Mouse (Mus musculus) G1E (cell line): ENCODE measurements around the gene Wdr54. TPM values are rescaled to one million over a fixed set of nuclear protein-coding genes. Genes with fewer than 3 reads are reported as not detected.

Experiments
- ATAC-seq: 2 replicates; pipeline ENCODE4 v1.8.0; 2016; ENCODE audit warnings: mild to moderate bottlenecking; ENCODE audit not compliant: insufficient number of reproducible peaks, poor library complexity, low FRiP score, severe bottlenecking; ENCODE audit errors: extremely low read depth
- DNase-seq: peaks from one replicate; pipeline ENCODE4 v3.0.0; 2012; ENCODE audit warnings: low spot score
- H3K27me3 ChIP-seq: 2 replicates; pipeline ENCODE4 v1.6.1; 2012; ENCODE audit warnings: mild to moderate bottlenecking, low read length, inconsistent platforms; ENCODE audit not compliant: insufficient read depth
- H3K36me3 ChIP-seq: replicated peaks from 2 replicates; pipeline ENCODE3; 2012; ENCODE audit warnings: mild to moderate bottlenecking, inconsistent platforms
- H3K4me1 ChIP-seq: 2 replicates; pipeline ENCODE4 v1.6.1; 2012; ENCODE audit warnings: low read depth, low read length, inconsistent platforms, mixed read lengths; ENCODE audit not compliant: insufficient read depth
- H3K4me3 ChIP-seq: 2 replicates; pipeline ENCODE4 v1.5.1; 2012; ENCODE audit warnings: low read depth, mild to moderate bottlenecking, inconsistent platforms, low read length, moderate library complexity, mixed read lengths
- H3K9me3 ChIP-seq: replicated peaks from 2 replicates; pipeline ENCODE4 v1.6.1; 2012; ENCODE audit warnings: inconsistent platforms
- CTCF ChIP-seq: IDR thresholded peaks from 2 replicates; pipeline ENCODE4 v1.5.1; 2012; ENCODE audit warnings: low read depth, low read length, inconsistent platforms, mixed read lengths
- GATA1 ChIP-seq: IDR thresholded peaks from 2 replicates; pipeline ENCODE4 v1.6.1; 2012; ENCODE audit warnings: borderline replicate concordance, low read length, inconsistent platforms, mixed read lengths
- GATA2 ChIP-seq: IDR thresholded peaks from 2 replicates; pipeline ENCODE4 v1.6.1; 2012; ENCODE audit warnings: low read depth, low read length, inconsistent platforms, borderline replicate concordance
- POLR2AphosphoS5 ChIP-seq: IDR thresholded peaks from 2 replicates; pipeline ENCODE4 v1.6.1; 2012; ENCODE audit warnings: low read depth, low read length, inconsistent platforms; ENCODE audit not compliant: insufficient replicate concordance
- TAL1 ChIP-seq: conservative IDR thresholded peaks from 2 replicates; pipeline ENCODE4 v1.6.1; 2012; ENCODE audit warnings: low read depth, low read length, inconsistent platforms, mixed read lengths
- polyA plus RNA-seq: library from polyadenylated mRNA; stranded (reverse); fragments of >175 nt; gene quantifications from 2 replicates; pipeline ENCODE4 v1.2.3, GENCODE M21; 2012
- total RNA-seq, 2 experiments: library from RNA; stranded (forward) in 1 of 2; stranded (reverse) in 1 of 2; fragments of 200-1000 nt in 1 of 2; fragments of >200 nt in 1 of 2; fragmentation: Nextera tagmentation in 1 of 2; gene quantifications; 2 replicates each; pipeline ENCODE4 v1.2.3; 2014 to 2017

The Wdr54 gene
- total and polyA plus RNA-seq, 3 experiments = 0.27 TPM; not detected in 2

DNA sequence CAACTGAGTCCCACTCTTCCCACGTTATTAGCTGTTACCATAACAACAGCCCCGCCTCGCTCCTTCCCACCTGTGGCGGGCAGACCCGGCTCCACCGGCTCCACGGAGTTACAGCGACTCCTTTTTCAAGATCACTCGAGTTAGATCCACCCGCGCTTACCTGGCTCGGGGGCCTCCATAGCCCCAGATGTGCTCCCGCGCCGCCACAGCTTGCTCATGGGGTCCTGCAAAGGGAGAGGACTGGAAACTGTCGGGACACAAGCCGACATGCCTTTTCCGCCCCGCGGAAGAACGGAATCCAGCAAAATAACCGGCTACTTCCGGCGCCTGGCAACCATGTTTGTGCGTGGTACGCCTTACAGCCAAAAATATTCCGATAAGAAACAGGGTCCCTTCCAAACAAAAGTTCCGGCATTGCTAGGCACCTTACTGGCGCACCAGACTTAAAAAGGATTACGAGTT lies 31.3 kb downstream of the Wdr54 start:
- Histone ChIP-seq H3K27me3 (no peaks in the 10 kb centered on the region), H3K4me1 (peaks cover 50% of the 10 kb centered on the region), H3K9me3 (no peaks in the 10 kb centered on the region), H3K4me3 (peak overlapping the region; percentile 77), H3K36me3 (peaks cover 25% of the 10 kb centered on the region)
- ATAC-seq (no peak), DNase-seq (peak; percentile 57)
- TF ChIP-seq TAL1 (no peak), CTCF (no peak), GATA1 (no peak)

DNA sequence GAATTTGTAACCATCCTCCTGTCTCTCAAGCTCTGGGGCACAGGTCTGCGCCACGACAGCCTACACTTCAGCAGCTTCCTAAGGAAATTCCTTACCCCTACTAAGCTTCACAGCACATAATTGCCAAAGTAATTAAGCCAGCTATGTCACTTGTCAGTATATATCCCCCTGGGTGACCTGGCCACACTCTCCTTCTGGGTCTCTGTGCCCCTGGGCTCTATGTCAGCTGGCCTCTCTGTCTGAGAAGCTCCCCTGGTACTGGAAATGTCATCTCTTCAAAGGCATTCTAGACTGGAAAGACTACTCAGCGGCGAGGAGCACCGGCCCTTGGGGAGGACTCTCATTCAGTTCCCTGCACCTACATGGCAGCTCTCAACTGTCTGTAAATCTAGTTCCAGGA lies 33.2 kb downstream of the Wdr54 start:
- Histone ChIP-seq H3K4me3 (no peak overlapping the region; the same call in 1 of the 2 replicates), H3K9me3 (no peaks in the 10 kb centered on the region), H3K27me3 (no peaks in the 10 kb centered on the region), H3K4me1 (peaks cover 69% of the 10 kb centered on the region), H3K36me3 (peaks cover 44% of the 10 kb centered on the region)
- TF ChIP-seq CTCF = no peak
- TF ChIP-seq GATA1 = no peak
- TF ChIP-seq POLR2AphosphoS5 = no peak
- TF ChIP-seq TAL1 = no peak
- TF ChIP-seq GATA2 = no peak
- DNase-seq (no peak), ATAC-seq (no peak)

DNA sequence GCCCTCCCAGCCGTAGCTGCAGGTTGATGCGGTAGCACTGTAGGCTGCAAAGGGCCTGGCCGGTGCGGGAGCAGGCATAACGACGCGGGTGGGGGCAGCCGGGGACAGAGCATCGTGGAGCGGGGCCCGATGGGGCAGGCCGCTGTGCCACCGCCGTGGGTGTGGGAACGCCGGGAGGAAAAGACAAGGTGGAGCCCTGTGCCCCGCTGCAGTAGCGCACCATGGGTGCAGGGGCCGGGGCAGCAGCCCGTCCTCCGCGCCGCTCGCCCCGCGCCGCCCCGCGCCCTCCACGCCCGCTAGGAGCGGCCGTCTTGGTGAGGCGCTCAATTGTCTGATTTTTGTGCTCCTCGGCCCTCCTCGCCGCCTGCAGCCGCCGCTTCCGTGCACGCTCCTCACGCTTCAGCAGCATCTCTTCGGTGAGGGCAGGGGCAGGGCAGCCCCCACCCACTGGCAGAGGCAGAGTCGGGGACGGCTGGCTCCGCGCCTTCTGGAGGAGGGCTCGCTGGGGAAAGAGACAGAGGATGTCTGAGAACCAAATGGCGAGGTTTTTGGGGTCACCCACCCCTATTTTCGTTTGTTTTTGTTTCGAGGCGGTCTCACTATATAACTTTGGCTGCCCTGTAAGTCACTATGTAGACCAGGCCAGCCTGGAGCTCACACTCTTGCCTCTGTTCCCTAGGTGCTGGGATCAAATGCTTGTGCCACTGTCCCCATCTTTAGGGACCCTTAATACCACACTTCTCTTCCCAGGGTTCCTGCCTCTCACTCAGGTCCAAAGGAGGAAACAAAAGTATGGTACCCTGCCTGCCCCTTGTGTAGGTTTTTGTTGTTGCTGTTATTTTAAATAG lies 34.1 kb downstream of the Wdr54 start:
- peaks cover 78% of the 10 kb centered on the region for H3K4me1 ChIP-seq
- TF ChIP-seq TAL1 = no peak
- no peak for TF ChIP-seq CTCF
- no peak for TF ChIP-seq POLR2AphosphoS5
- TF ChIP-seq GATA1 = no peak
- TF ChIP-seq GATA2 = no peak
- H3K4me3 ChIP-seq = peak overlapping the region; percentile 80
- no peaks in the 10 kb centered on the region for H3K9me3 ChIP-seq
- no peaks in the 10 kb centered on the region for H3K27me3 ChIP-seq
- no peak for ATAC-seq
- H3K36me3 ChIP-seq = peaks cover 53% of the 10 kb centered on the region
- no peak for DNase-seq

DNA sequence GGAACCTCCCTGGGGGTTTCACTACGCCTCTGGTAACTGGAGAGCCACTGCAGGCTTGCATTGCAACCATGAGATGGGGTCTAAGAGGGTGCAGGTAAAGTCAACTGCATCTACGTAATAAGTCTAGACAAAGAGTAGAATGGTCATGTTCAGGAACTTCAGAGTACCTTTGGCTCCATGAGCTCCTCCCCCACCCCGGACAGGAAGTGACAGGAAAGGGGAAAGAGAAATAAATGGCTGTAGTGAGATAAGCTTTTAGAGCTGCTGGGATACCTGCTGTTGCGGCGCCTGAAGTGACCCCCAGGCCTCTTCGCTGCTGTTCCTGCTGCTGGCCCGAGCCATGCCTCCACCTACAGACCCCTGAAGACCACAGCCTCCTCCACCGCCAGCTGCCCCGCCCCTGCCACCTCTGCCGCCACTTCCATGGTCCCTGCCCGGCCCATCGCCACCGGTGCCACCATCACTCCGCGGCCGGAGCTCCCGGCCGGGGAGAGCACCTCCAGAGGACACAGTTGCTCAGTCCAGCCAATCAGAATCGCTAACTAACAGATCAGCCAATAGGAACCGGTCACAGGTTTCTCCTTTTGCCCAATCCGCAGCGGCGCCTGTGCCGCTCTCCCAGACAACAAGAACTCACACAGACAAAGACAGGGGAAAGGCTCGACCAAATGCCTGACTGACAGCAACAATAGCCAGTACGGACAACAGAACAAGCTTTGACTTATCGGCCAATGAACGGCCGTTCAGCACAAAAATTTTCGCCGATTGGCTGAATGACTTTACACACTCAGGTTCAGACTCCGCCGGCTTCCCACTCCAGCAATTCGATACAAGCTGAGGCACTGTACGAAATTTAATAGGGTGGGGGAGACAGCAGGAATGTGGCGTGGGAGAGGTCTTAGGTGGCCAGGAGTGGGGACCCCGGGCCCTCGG lies 35.0 kb downstream of the Wdr54 start, which contains the start of gene Wbp1:
TSS of gene Wbp1 (minus strand) at position 630 of the 933 bp plus-strand sequence.
- Histone ChIP-seq H3K4me3 (peak within 1 kb of the TSS; percentile 80), H3K4me1 (peaks cover 84% of the 10 kb centered on the region), H3K9me3 (no peaks in the 10 kb centered on the region), H3K27me3 (no peaks in the 10 kb centered on the region), H3K36me3 (peaks cover 61% of the 10 kb centered on the region)
- no peak for TF ChIP-seq GATA2
- no peak for TF ChIP-seq TAL1
- 0 out of 2 replicates have a peak, but pooled peaks have one; percentile 52 for TF ChIP-seq POLR2AphosphoS5
- TF ChIP-seq CTCF = no peak
- no peak for TF ChIP-seq GATA1
- DNase-seq (peak; percentile 99), ATAC-seq (peak; percentile 93)

DNA sequence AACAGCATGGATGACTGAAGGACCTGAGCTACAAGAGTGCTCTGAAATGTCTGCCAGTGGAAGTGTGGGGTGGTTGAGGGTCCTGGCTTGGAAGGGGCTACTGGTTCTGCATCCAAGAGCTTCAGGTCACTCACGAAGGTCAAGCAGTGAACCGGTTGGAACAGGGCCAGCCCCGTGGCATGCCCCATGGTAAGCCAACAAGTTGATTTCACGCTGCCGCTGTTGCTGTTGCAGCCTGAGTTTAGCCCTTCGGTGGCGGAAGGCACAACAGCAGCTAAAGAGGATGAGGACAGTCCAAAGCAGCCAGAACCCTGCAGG lies 36.5 kb downstream of the Wdr54 start:
- H3K27me3 ChIP-seq = no peaks in the 10 kb centered on the region
- H3K36me3 ChIP-seq = peaks cover 63% of the 10 kb centered on the region
- TF ChIP-seq POLR2AphosphoS5 (0 out of 2 replicates have a peak, but pooled peaks have one; percentile 32), GATA1 (no peak), TAL1 (no peak), GATA2 (no peak), CTCF (no peak)
- DNase-seq (no peak), ATAC-seq (no peak)
- peak overlapping the region; percentile 80; the same call in 1 of the 2 replicates for H3K4me3 ChIP-seq
- no peaks in the 10 kb centered on the region for H3K9me3 ChIP-seq
- H3K4me1 ChIP-seq = peaks cover 79% of the 10 kb centered on the region
